Mouse (Mus musculus): ENCODE results near the gene Cblb. TPM values are rescaled to one million over a fixed set of nuclear protein-coding genes. Genes with fewer than 3 reads are reported as not detected.
A peak's percentile ranks its signal among the peaks of the same experiment; 100 is the strongest.

Cblb gene
- total RNA-seq, 4 experiments from 2014 or later: 10.3 to 16.6 (median 13.4) TPM

GRCm38 (mm10) chr16:52071290-52071689, 40.3 kb downstream of the Cblb start:
- DNase-seq (ENCODE audit: low spot score in 2 of 2): no peak

GRCm38 (mm10) chr16:52071766-52072209, 40.8 kb downstream of the Cblb start:
- DNase-seq (ENCODE audit: low spot score in 2 of 2): peak; percentile 53 to 62

GRCm38 (mm10) chr16:52076652-52077051, 45.6 kb downstream of the Cblb start:
- no peak for DNase-seq (ENCODE audit: low spot score in 2 of 2)

- DNase-seq (ENCODE audit: low spot score in 2 of 2): no peak
These were observed 46.9 kb downstream of the Cblb start for GRCm38 (mm10) chr16:52077901-52078300.

GRCm38 (mm10) chr16:52078758-52079474, 47.9 kb downstream of the Cblb start:
- peak; percentile 33 to 44 for DNase-seq (ENCODE audit: low spot score in 2 of 2)

GRCm38 (mm10) chr16:52079475-52079823, 48.4 kb downstream of the Cblb start:
- DNase-seq (ENCODE audit: low spot score in 2 of 2): no peak

- no peak for DNase-seq (ENCODE audit: low spot score in 2 of 2)
These were observed 49.8 kb downstream of the Cblb start for GRCm38 (mm10) chr16:52080619-52081395.

- DNase-seq (ENCODE audit: low spot score in 2 of 2): no peak
These were observed 50.7 kb downstream of the Cblb start for GRCm38 (mm10) chr16:52081756-52082155.

- no peak for DNase-seq (ENCODE audit: low spot score in 2 of 2)
These were observed 55.9 kb downstream of the Cblb start for GRCm38 (mm10) chr16:52086793-52087450.

GRCm38 (mm10) chr16:52089354-52089753, 58.3 kb downstream of the Cblb start:
- DNase-seq (ENCODE audit: low spot score in 2 of 2): no peak

GRCm38 (mm10) chr16:52090899-52091298, 59.9 kb downstream of the Cblb start:
- no peak for DNase-seq (ENCODE audit: low spot score in 2 of 2)

- DNase-seq (ENCODE audit: low spot score in 2 of 2): no peak
These were observed 62.6 kb downstream of the Cblb start for GRCm38 (mm10) chr16:52093325-52094253.

- DNase-seq (ENCODE audit: low spot score in 2 of 2): peak; percentile 54 to 64
These were observed 63.9 kb downstream of the Cblb start for GRCm38 (mm10) chr16:52094735-52095459.

GRCm38 (mm10) chr16:52095643-52096042, 64.6 kb downstream of the Cblb start:
- peak; percentile 34 to 42 for DNase-seq (ENCODE audit: low spot score in 2 of 2)

GRCm38 (mm10) chr16:52100466-52100865, 69.4 kb downstream of the Cblb start:
- DNase-seq (ENCODE audit: low spot score in 2 of 2): no peak

- DNase-seq (ENCODE audit: low spot score in 2 of 2): no peak
These were observed 73.6 kb downstream of the Cblb start for GRCm38 (mm10) chr16:52104608-52105007.

- DNase-seq (ENCODE audit: low spot score in 2 of 2): no peak
These were observed 76.8 kb downstream of the Cblb start for GRCm38 (mm10) chr16:52107836-52108235.

- DNase-seq (ENCODE audit: low spot score in 2 of 2): no peak
These were observed 83.4 kb downstream of the Cblb start for GRCm38 (mm10) chr16:52114473-52114872.

- DNase-seq (ENCODE audit: low spot score in 2 of 2): no peak
These were observed 88.0 kb downstream of the Cblb start for GRCm38 (mm10) chr16:52119003-52119402.

- no peak for DNase-seq (ENCODE audit: low spot score in 2 of 2)
These were observed 93.9 kb downstream of the Cblb start for GRCm38 (mm10) chr16:52124974-52125373.

Data from gastrocnemius, adult 8-10 months (tissue).